Mouse (Mus musculus): ENCODE measurements at regions not wholly inside any gene's neighbourhood (a gene's known extent, or its start where the extent isn't known, plus 50 kb on each side); places are given as distances from the start of the nearest gene placed in this dataset.

DNA sequence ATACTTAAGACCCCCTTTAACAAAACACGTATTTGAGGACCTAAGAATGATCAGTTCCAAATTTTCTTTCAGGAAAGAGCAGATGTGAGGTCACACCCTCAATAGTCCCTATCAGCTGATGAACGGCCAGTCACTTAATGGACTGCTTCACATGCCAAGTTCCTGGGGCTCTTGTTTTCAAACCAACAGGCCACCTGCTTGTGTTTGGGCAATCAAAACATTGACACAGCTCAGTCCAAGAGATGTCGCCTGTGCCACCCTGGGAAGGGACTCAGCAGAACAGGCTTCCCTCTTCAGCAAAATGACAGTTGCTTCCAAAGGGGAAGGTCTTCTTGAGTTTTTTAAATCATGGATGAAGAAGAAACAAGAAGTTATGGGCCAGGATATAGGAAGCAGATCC, 294.6 kb downstream of the Sec16b start:
- Histone ChIP-seq H3K27me3 (ENCODE audit: insufficient read depth, low read length) (no peaks in the 10 kb centered on the region), H3K27ac (ENCODE audit: low read depth, low read length) (no peak overlapping the region), H3K4me2 (ENCODE audit: low read depth) (no peak overlapping the region), H3K4me1 (ENCODE audit: insufficient read depth) (no peaks in the 10 kb centered on the region), H3K36me3 (ENCODE audit: insufficient read depth) (no peaks in the 10 kb centered on the region), H3K4me3 (ENCODE audit: low read depth, low read length) (no peak overlapping the region), H3K9ac (no peak overlapping the region), H3K9me3 (ENCODE audit: low read length) (no peaks in the 10 kb centered on the region)
- DNase-seq: no peak
- no peak for TF ChIP-seq CTCF (IDR thresholded peaks at IDR 0.05; ENCODE audit: low read depth)
- ATAC-seq: no peak
- 54% methylated on average over 3 of the region's 3 CpGs for WGBS

DNA sequence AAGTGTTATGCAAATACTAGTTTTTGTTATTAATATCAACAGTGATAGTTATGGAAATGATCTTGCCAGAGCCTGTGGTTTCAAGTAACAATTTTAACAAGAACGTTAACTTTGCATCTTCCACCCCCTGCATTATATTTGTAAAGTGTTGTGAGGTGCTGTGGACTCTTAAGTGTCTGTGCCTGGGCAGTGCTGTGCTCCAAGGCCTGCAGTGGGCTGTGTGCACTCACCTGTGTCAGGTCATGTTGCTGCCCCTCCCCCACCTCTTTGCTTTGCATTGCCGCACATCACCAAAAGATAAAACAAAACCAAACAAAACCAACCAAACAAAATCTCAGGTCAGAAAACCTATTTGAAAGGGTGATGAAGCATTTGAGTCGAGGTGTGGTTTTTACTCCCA, 297.7 kb downstream of the Sec16b start:
- no peak overlapping the region for H3K27ac ChIP-seq (ENCODE audit: low read depth, low read length)
- TF ChIP-seq CTCF (IDR thresholded peaks at IDR 0.05; ENCODE audit: low read depth): no peak
- H3K4me2 ChIP-seq (ENCODE audit: low read depth): no peak overlapping the region
- no peaks in the 10 kb centered on the region for H3K9me3 ChIP-seq (ENCODE audit: low read length)
- H3K27me3 ChIP-seq (ENCODE audit: insufficient read depth, low read length): no peaks in the 10 kb centered on the region
- no peaks in the 10 kb centered on the region for H3K36me3 ChIP-seq (ENCODE audit: insufficient read depth)
- no peak overlapping the region for H3K9ac ChIP-seq
- DNase-seq (no peak), ATAC-seq (no peak)
- 68% methylated on average over 3 of the region's 3 CpGs for WGBS
- no peak overlapping the region for H3K4me3 ChIP-seq (ENCODE audit: low read depth, low read length)
- no peaks in the 10 kb centered on the region for H3K4me1 ChIP-seq (ENCODE audit: insufficient read depth)

DNA sequence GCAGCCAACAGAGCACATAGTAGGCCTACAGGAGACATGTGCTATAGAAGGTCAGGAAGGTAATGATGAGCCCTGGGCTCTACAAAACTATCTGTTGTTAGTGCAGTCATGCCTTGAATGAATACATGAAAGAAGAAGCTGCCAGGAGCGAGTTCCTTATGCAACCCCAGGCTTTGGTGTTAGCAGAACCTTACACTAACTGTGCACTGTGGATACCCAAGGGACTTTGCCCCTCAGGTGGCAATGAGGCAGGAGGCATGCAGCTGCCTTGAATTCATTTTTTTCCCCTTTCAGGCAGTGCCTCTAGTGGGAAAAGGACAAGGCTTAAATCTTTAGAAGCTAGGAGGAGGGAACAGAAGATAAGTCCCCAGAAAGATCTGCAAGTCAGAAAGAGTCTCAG, 299.8 kb downstream of the Sec16b start:
- TF ChIP-seq CTCF (IDR thresholded peaks at IDR 0.05; ENCODE audit: low read depth): no peak
- 86% methylated on average over 1 of the region's 1 CpGs for WGBS
- no peaks in the 10 kb centered on the region for H3K9me3 ChIP-seq (ENCODE audit: low read length)
- no peak overlapping the region for H3K4me3 ChIP-seq (ENCODE audit: low read depth, low read length)
- H3K4me2 ChIP-seq (ENCODE audit: low read depth): no peak overlapping the region
- no peaks in the 10 kb centered on the region for H3K36me3 ChIP-seq (ENCODE audit: insufficient read depth)
- no peaks in the 10 kb centered on the region for H3K4me1 ChIP-seq (ENCODE audit: insufficient read depth)
- H3K9ac ChIP-seq: no peak overlapping the region
- H3K27me3 ChIP-seq (ENCODE audit: insufficient read depth, low read length): no peaks in the 10 kb centered on the region
- no peak overlapping the region for H3K27ac ChIP-seq (ENCODE audit: low read depth, low read length)
- DNase-seq (no peak), ATAC-seq (no peak)

DNA sequence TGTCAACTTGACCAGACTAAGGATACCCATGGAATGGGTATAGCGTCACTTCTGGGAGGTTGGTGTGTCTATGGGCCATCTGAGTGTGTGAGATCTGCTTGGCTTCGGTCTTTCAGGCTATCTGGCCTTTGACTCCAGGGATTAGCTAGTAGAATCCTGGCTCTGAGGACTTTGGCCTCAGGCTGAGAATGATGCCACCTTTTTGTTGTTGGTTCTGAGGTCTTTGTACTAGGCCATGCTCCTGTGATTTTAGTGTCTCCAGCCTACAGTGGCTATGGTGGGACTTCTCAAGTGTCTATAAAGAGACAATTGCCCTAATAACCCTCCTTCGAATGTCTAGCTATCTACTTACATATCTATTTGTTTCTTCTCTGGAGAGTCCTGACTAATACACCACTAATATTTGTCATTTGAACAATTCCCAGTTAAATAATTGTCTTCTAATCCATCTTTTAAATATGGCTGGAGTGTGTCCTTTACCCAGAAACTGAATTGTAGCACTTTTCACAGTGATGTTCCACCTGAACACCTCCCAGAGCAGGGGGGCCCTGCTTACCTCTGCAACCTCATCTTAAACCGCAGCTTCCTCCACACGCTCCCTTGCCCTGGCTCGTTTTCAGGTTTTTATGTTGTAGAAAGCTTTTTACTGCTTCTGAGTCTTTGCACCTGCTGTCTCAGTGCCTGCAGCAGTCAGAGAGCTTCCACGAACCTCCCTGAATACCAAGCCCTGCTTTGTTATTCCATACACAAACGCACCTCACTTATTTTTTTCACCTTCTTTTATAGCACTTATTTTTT, 303.3 kb downstream of the Sec16b start:
- Histone ChIP-seq H3K4me3 (ENCODE audit: low read depth, low read length) (no peak overlapping the region), H3K4me2 (ENCODE audit: low read depth) (no peak overlapping the region), H3K27ac (ENCODE audit: low read depth, low read length) (no peak overlapping the region), H3K36me3 (ENCODE audit: insufficient read depth) (no peaks in the 10 kb centered on the region), H3K4me1 (ENCODE audit: insufficient read depth) (no peaks in the 10 kb centered on the region), H3K9ac (no peak overlapping the region), H3K9me3 (ENCODE audit: low read length) (no peaks in the 10 kb centered on the region), H3K27me3 (ENCODE audit: insufficient read depth, low read length) (no peaks in the 10 kb centered on the region)
- WGBS: 68% methylated on average over 8 of the region's 8 CpGs
- no peak for TF ChIP-seq CTCF (IDR thresholded peaks at IDR 0.05; ENCODE audit: low read depth)
- DNase-seq (no peak), ATAC-seq (no peak)

DNA sequence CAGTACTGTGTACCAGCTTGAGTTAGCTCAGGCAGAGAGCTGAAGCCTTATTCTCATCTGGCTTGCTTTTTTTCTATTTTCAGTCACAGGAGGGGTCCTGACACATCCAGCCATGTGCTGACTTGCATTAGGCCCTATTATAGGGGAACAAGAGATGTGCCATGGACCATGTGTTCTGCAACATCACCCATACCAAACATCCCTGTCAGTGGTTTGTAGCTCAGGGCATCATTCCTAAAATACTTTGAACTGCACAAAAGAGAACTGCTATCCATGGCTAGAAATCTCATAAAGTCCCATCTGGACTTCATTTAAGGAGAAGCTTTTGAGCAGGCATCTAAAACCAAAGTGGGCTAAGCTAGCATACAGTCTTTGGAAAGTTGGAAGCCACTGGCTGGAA, 304.1 kb downstream of the Sec16b start:
- no peaks in the 10 kb centered on the region for H3K4me1 ChIP-seq (ENCODE audit: insufficient read depth)
- ATAC-seq (no peak), DNase-seq (no peak)
- H3K9ac ChIP-seq: no peak overlapping the region
- no peak for TF ChIP-seq CTCF (IDR thresholded peaks at IDR 0.05; ENCODE audit: low read depth)
- no peak overlapping the region for H3K4me2 ChIP-seq (ENCODE audit: low read depth)
- H3K27me3 ChIP-seq (ENCODE audit: insufficient read depth, low read length): no peaks in the 10 kb centered on the region
- no peak overlapping the region for H3K27ac ChIP-seq (ENCODE audit: low read depth, low read length)
- H3K4me3 ChIP-seq (ENCODE audit: low read depth, low read length): no peak overlapping the region
- H3K36me3 ChIP-seq (ENCODE audit: insufficient read depth): no peaks in the 10 kb centered on the region
- no peaks in the 10 kb centered on the region for H3K9me3 ChIP-seq (ENCODE audit: low read length)

DNA sequence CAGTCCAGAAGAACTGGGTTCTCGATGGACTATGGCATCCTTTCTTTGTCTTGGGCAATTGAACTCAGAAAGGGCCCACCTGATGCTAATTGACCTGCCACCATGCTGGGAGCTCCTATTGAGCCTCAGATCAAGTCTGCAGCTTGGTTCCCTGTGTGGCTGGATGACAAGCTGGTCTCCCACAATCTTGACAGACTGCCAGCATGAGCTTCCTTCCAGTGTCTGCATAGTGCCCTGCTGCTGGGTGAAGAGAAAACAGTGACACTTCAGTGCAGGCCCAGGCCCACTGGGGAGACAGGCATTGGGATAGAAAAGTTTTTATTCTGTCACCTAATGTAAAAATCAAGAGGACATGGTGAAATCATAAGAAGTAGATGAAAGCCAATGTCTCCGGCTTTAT, 321.4 kb downstream of the Sec16b start:
- H3K4me3 ChIP-seq (ENCODE audit: low read depth, low read length): no peak overlapping the region
- DNase-seq (peak; percentile 28), ATAC-seq (no peak)
- 38% methylated on average over 2 of the region's 2 CpGs for WGBS
- H3K4me2 ChIP-seq (ENCODE audit: low read depth): no peak overlapping the region
- no peaks in the 10 kb centered on the region for H3K4me1 ChIP-seq (ENCODE audit: insufficient read depth)
- TF ChIP-seq CTCF (IDR thresholded peaks at IDR 0.05; ENCODE audit: low read depth): no peak
- no peak overlapping the region for H3K9ac ChIP-seq
- H3K36me3 ChIP-seq (ENCODE audit: insufficient read depth): no peaks in the 10 kb centered on the region
- H3K9me3 ChIP-seq (ENCODE audit: low read length): no peaks in the 10 kb centered on the region
- no peak overlapping the region for H3K27ac ChIP-seq (ENCODE audit: low read depth, low read length)
- H3K27me3 ChIP-seq (ENCODE audit: insufficient read depth, low read length): no peaks in the 10 kb centered on the region

DNA sequence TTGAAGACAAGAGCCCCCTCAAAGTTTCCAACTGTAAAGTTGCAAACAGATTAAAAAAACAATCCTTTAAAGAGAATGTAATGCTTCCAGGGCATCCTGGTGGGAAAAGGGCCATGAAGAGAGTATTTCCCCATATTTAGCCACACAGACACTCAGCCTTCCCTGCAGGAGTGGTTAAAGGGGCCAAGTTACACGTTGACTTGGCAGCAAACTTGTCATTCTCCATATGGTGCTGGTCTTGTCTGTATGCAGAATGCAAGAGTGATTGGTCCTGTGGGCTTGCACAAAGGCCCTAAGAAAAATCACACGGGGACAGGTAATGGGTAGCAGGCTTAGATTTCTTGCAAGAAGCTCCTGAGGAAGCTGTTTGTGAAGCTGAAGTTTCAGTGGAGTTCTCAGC, 325.0 kb downstream of the Sec16b start:
- Histone ChIP-seq H3K4me1 (ENCODE audit: insufficient read depth) (no peaks in the 10 kb centered on the region), H3K27ac (ENCODE audit: low read depth, low read length) (no peak overlapping the region), H3K36me3 (ENCODE audit: insufficient read depth) (no peaks in the 10 kb centered on the region), H3K9me3 (ENCODE audit: low read length) (no peaks in the 10 kb centered on the region), H3K9ac (no peak overlapping the region), H3K4me2 (ENCODE audit: low read depth) (no peak overlapping the region), H3K4me3 (ENCODE audit: low read depth, low read length) (no peak overlapping the region), H3K27me3 (ENCODE audit: insufficient read depth, low read length) (no peaks in the 10 kb centered on the region)
- 41% methylated on average over 2 of the region's 2 CpGs for WGBS
- ATAC-seq (no peak), DNase-seq (no peak)
- no peak for TF ChIP-seq CTCF (IDR thresholded peaks at IDR 0.05; ENCODE audit: low read depth)
